Mouse (Mus musculus): ENCODE measurements at regions not wholly inside any gene's neighbourhood (a gene's known extent, or its start where the extent isn't known, plus 50 kb on each side); places are given as distances from the start of the nearest gene placed in this dataset.
A peak's percentile ranks its signal among the peaks of the same experiment; 100 is the strongest.

GRCm38 (mm10) chr3:133876439-133877072, 331.6 kb upstream of the Tet2 start:
- peak; percentile 75 for ATAC-seq (ENCODE audit: low FRiP score, low read depth)
- Histone ChIP-seq H3K4me2 (replicated peaks; ENCODE audit: low read depth, low read length, severe bottlenecking) (peak overlapping the region; percentile 49), H3K36me3 (ENCODE audit: control insufficient read depth, insufficient read depth, low read length) (no peaks in the 10 kb centered on the region), H3K9me3 (ENCODE audit: control insufficient read depth, low read length) (no peaks in the 10 kb centered on the region), H3K4me3 (replicated peaks; ENCODE audit: low read length) (peak overlapping the region; percentile 20), H3K9ac (ENCODE audit: low read depth, low read length, severe bottlenecking) (0 out of 2 replicates have a peak overlapping the region, but pooled peaks have one; percentile 18), H3K4me1 (ENCODE audit: control insufficient read depth, insufficient read depth, low read length) (peaks cover 13% of the 10 kb centered on the region), H3K27ac (replicated peaks; ENCODE audit: low read depth, low read length) (0 out of 2 replicates have a peak overlapping the region, but pooled peaks have one; percentile 52), H3K27me3 (ENCODE audit: control insufficient read depth, insufficient read depth, low read length) (no peaks in the 10 kb centered on the region)
- WGBS = 5% methylated on average over 13 of the region's 13 CpGs
- TF ChIP-seq POLR2A (IDR thresholded peaks at IDR 0.05; ENCODE audit: borderline replicate concordance, extremely low read depth, insufficient read depth, insufficient read length) = no peak
- peak; percentile 92 for DNase-seq (ENCODE audit: low spot score)

GRCm38 (mm10) chr3:133877310-133877709, 332.4 kb upstream of the Tet2 start:
- H3K27me3 ChIP-seq (ENCODE audit: control insufficient read depth, insufficient read depth, low read length) = no peaks in the 10 kb centered on the region
- H3K4me1 ChIP-seq (ENCODE audit: control insufficient read depth, insufficient read depth, low read length) = peaks cover 13% of the 10 kb centered on the region
- H3K4me2 ChIP-seq (replicated peaks; ENCODE audit: low read depth, low read length, severe bottlenecking) = peak overlapping the region; percentile 49
- peak; percentile 45 for DNase-seq (ENCODE audit: low spot score)
- no peaks in the 10 kb centered on the region for H3K9me3 ChIP-seq (ENCODE audit: control insufficient read depth, low read length)
- peak overlapping the region; percentile 52; the same call in 1 of the 2 replicates for H3K27ac ChIP-seq (replicated peaks; ENCODE audit: low read depth, low read length)
- H3K9ac ChIP-seq (ENCODE audit: low read depth, low read length, severe bottlenecking) = no peak overlapping the region
- peak; percentile 56 for ATAC-seq (ENCODE audit: low FRiP score, low read depth)
- TF ChIP-seq POLR2A (IDR thresholded peaks at IDR 0.05; ENCODE audit: borderline replicate concordance, extremely low read depth, insufficient read depth, insufficient read length) = no peak
- WGBS = 11% methylated on average over 5 of the region's 5 CpGs
- 0 out of 2 replicates have a peak overlapping the region, but pooled peaks have one; percentile 20 for H3K4me3 ChIP-seq (replicated peaks; ENCODE audit: low read length)
- no peaks in the 10 kb centered on the region for H3K36me3 ChIP-seq (ENCODE audit: control insufficient read depth, insufficient read depth, low read length)

GRCm38 (mm10) chr3:133880626-133881025, 335.7 kb upstream of the Tet2 start:
- Histone ChIP-seq H3K4me2 (replicated peaks; ENCODE audit: low read depth, low read length, severe bottlenecking) (no peak overlapping the region), H3K4me3 (replicated peaks; ENCODE audit: low read length) (no peak overlapping the region), H3K9me3 (ENCODE audit: control insufficient read depth, low read length) (no peaks in the 10 kb centered on the region), H3K27me3 (ENCODE audit: control insufficient read depth, insufficient read depth, low read length) (no peaks in the 10 kb centered on the region), H3K36me3 (ENCODE audit: control insufficient read depth, insufficient read depth, low read length) (no peaks in the 10 kb centered on the region), H3K27ac (replicated peaks; ENCODE audit: low read depth, low read length) (no peak overlapping the region), H3K4me1 (ENCODE audit: control insufficient read depth, insufficient read depth, low read length) (peaks cover 13% of the 10 kb centered on the region), H3K9ac (ENCODE audit: low read depth, low read length, severe bottlenecking) (no peak overlapping the region)
- DNase-seq (ENCODE audit: low spot score) = no peak
- no peak for TF ChIP-seq POLR2A (IDR thresholded peaks at IDR 0.05; ENCODE audit: borderline replicate concordance, extremely low read depth, insufficient read depth, insufficient read length)
- no peak for ATAC-seq (ENCODE audit: low FRiP score, low read depth)
- 3% methylated on average over 1 of the region's 1 CpGs for WGBS

GRCm38 (mm10) chr3:133901931-133902330, 334.4 kb upstream of the Cxxc4 start:
- no peak overlapping the region for H3K9ac ChIP-seq (ENCODE audit: low read depth, low read length, severe bottlenecking)
- no peaks in the 10 kb centered on the region for H3K36me3 ChIP-seq (ENCODE audit: control insufficient read depth, insufficient read depth, low read length)
- TF ChIP-seq POLR2A (IDR thresholded peaks at IDR 0.05; ENCODE audit: borderline replicate concordance, extremely low read depth, insufficient read depth, insufficient read length) = no peak
- no peaks in the 10 kb centered on the region for H3K9me3 ChIP-seq (ENCODE audit: control insufficient read depth, low read length)
- ATAC-seq (ENCODE audit: low FRiP score, low read depth) (no peak), DNase-seq (ENCODE audit: low spot score) (no peak)
- H3K27me3 ChIP-seq (ENCODE audit: control insufficient read depth, insufficient read depth, low read length) = no peaks in the 10 kb centered on the region
- H3K27ac ChIP-seq (replicated peaks; ENCODE audit: low read depth, low read length) = no peak overlapping the region
- WGBS = 83% methylated on average over 3 of the region's 3 CpGs
- no peaks in the 10 kb centered on the region for H3K4me1 ChIP-seq (ENCODE audit: control insufficient read depth, insufficient read depth, low read length)
- H3K4me2 ChIP-seq (replicated peaks; ENCODE audit: low read depth, low read length, severe bottlenecking) = no peak overlapping the region
- no peak overlapping the region for H3K4me3 ChIP-seq (replicated peaks; ENCODE audit: low read length)

GRCm38 (mm10) chr3:133922200-133922599, 314.1 kb upstream of the Cxxc4 start:
- H3K4me2 ChIP-seq (replicated peaks; ENCODE audit: low read depth, low read length, severe bottlenecking) = no peak overlapping the region
- no peak overlapping the region for H3K9ac ChIP-seq (ENCODE audit: low read depth, low read length, severe bottlenecking)
- H3K27ac ChIP-seq (replicated peaks; ENCODE audit: low read depth, low read length) = no peak overlapping the region
- TF ChIP-seq POLR2A (IDR thresholded peaks at IDR 0.05; ENCODE audit: borderline replicate concordance, extremely low read depth, insufficient read depth, insufficient read length) = no peak
- ATAC-seq (ENCODE audit: low FRiP score, low read depth) (no peak), DNase-seq (ENCODE audit: low spot score) (no peak)
- H3K9me3 ChIP-seq (ENCODE audit: control insufficient read depth, low read length) = no peaks in the 10 kb centered on the region
- H3K36me3 ChIP-seq (ENCODE audit: control insufficient read depth, insufficient read depth, low read length) = no peaks in the 10 kb centered on the region
- H3K4me3 ChIP-seq (replicated peaks; ENCODE audit: low read length) = no peak overlapping the region
- no peaks in the 10 kb centered on the region for H3K4me1 ChIP-seq (ENCODE audit: control insufficient read depth, insufficient read depth, low read length)
- H3K27me3 ChIP-seq (ENCODE audit: control insufficient read depth, insufficient read depth, low read length) = no peaks in the 10 kb centered on the region
